Mouse (Mus musculus): ENCODE results near the gene Kank3.

Gene Kank3

DNA sequence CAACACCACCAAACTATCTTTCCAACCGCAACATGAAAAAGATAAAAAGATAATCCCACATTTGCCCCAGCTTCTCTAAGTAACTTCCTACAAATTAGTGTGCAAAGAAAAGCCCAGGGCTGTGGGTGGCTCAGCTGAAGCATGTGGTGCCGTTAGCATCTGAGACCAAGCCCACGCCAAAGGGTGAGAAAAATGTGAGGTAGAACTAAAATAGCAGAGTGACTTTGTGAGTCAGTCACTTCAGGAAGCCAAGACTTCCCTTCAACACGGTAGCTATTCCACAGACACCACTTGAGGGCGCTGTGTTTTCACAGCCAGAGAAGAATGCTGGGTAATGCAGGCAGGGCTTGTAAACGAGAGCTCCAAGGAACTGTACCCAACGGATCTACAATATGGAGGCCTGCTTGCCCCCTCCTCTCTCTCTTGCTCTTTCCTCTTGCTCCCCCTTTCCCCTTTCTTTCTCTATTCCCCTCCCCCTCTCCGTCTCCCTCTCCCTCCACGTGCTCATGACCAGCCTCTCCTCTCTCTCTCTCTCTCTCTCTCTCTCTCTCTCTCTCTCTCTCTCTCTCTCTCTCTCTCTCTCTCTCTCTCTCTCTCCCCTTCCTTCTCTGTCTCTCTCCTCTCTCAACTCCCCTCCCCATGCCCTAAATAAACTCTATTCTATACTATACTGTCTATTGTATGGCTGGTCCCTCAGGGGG is 55.2 kb downstream of the Kank3 start:
- peak; percentile 78 for DNase-seq

All from liver (tissue).